Mouse (Mus musculus) midbrain, embryonic 12.5 days (tissue): ENCODE data around the gene Gm21627. TPM values are rescaled to one million over a fixed set of nuclear protein-coding genes. Genes with fewer than 3 reads are reported as not detected.
"Not testable (repeated sequence)": the region's sequence is repeated elsewhere in the genome, so short reads cannot be mapped to it uniquely, and the experiment has no call there.

Experiments used
- ATAC-seq: fragments of 200-750 bp; cut with Nextera tagmentation; 2 replicates; pipeline ENCODE4 v1.8.0; 2017; ENCODE audit warnings: low read depth, moderate TSS enrichment, moderate library complexity; ENCODE audit not compliant: low FRiP score
- H3K27ac ChIP-seq: fragments of 300-500 bp; sonication (generic); replicated peaks from 2 replicates; pipeline ENCODE4 v1.5.1; 2016; ENCODE audit warnings: mild to moderate bottlenecking
- H3K27me3 ChIP-seq: fragments of 300-500 bp; sonication (generic); 2 replicates; pipeline ENCODE4 v1.6.1; 2016; ENCODE audit warnings: mild to moderate bottlenecking
- H3K36me3 ChIP-seq: fragments of 300-500 bp; sonication (generic); 2 replicates; pipeline ENCODE4 v1.6.1; 2016
- H3K4me1 ChIP-seq: fragments of 300-500 bp; sonication (generic); 2 replicates; pipeline ENCODE4 v1.6.1; 2016
- H3K4me2 ChIP-seq: fragments of 300-500 bp; sonication (generic); replicated peaks from 2 replicates; pipeline ENCODE4 v1.6.1; 2016; ENCODE audit warnings: mild to moderate bottlenecking, moderate library complexity
- H3K4me3 ChIP-seq: fragments of 300-500 bp; sonication (generic); 2 replicates; pipeline ENCODE4 v1.5.1; 2016; ENCODE audit warnings: mild to moderate bottlenecking
- H3K9ac ChIP-seq: fragments of 300-500 bp; sonication (generic); replicated peaks from 2 replicates; pipeline ENCODE4 v1.6.1; 2016; ENCODE audit warnings: mild to moderate bottlenecking, moderate library complexity
- H3K9me3 ChIP-seq: fragments of 300-500 bp; sonication (generic); 2 replicates; pipeline ENCODE4 v1.6.1; 2016; ENCODE audit warnings: mild to moderate bottlenecking
- whole genome bisulfite sequencing: fragments of 180-500 bp; shearing (Covaris S2); methylation state at CpG from one replicate; pipeline ENCODE4 v1.1.7; 2016; 5-methylcytosine and 5-hydroxymethylcytosine counted together
- polyA plus RNA-seq: library from polyadenylated mRNA; unstranded; fragments of >200 nt; fragmentation: Nextera tagmentation; extraction: Ambion mirVana; gene quantifications from 2 replicates; pipeline ENCODE4 v1.2.1, GENCODE M21; 2016

Gene Gm21627
- polyA plus RNA-seq: not detected in 2 replicates

DNA sequence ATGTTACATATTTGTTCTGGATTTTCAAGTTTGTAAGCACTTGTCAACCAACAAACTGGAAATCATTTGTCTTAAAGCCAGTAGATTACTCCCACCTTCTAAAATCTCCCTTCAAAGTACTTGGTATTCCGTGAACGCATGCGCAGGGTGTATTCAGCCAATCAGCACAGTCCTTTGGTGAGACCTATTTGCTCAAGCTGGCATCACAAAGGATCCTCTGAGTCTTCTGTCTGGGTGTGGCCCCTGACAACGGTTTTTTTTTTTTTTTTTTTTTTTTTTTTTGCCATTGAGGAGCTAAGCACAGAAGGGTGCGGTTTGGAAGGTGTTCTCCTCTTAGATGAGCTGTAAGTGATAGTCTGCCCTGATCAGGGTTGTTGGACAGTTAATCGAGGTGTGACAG lies at the start of gene Gm21627:
Gene Gm21627 (plus strand): TSS at position 301 of the 400 bp plus-strand sequence.
- not testable (repeated sequence) for H3K4me2 ChIP-seq, H3K36me3 ChIP-seq, H3K27me3 ChIP-seq, H3K4me3 ChIP-seq, H3K27ac ChIP-seq, ATAC-seq, H3K9ac ChIP-seq, H3K9me3 ChIP-seq, H3K4me1 ChIP-seq
- WGBS: no CpG with 5 or more reads among the region's 6 CpGs
